Mouse (Mus musculus) lung, adult 18-20 months (tissue): Measurements from ENCODE around the gene Cbfa2t3.

Source experiments
- DNase-seq, 2 experiments: peaks; one replicate each; pipeline ENCODE4 v3.0.0; 2022; ENCODE audit warnings: mixed read lengths in 2 of 2

Gene Cbfa2t3

GRCm38 (mm10) chr8:122663670-122664069 is 35.2 kb downstream of the Cbfa2t3 start:
- DNase-seq = no peak

- DNase-seq = no peak
Measured at GRCm38 (mm10) chr8:122663106-122663505, 35.8 kb downstream of the Cbfa2t3 start.

GRCm38 (mm10) chr8:122661894-122662293 is 37.0 kb downstream of the Cbfa2t3 start:
- no peak for DNase-seq

GRCm38 (mm10) chr8:122661138-122661537 is 37.8 kb downstream of the Cbfa2t3 start:
- peak; percentile 67 to 74 for DNase-seq

- DNase-seq = peak in 1 of 2 experiments; percentile 35
Measured at GRCm38 (mm10) chr8:122660022-122660421, 38.9 kb downstream of the Cbfa2t3 start.

GRCm38 (mm10) chr8:122658807-122659160 is 40.1 kb downstream of the Cbfa2t3 start:
- DNase-seq = no peak

GRCm38 (mm10) chr8:122658149-122658806 is 40.6 kb downstream of the Cbfa2t3 start:
- no peak for DNase-seq

- DNase-seq = peak; percentile 89 to 93
Measured at GRCm38 (mm10) chr8:122656056-122656999, 42.6 kb downstream of the Cbfa2t3 start.

GRCm38 (mm10) chr8:122654768-122655167 is 44.1 kb downstream of the Cbfa2t3 start:
- peak; percentile 80 to 87 for DNase-seq

- DNase-seq = no peak
Measured at GRCm38 (mm10) chr8:122652643-122653042, 46.3 kb downstream of the Cbfa2t3 start.

- no peak for DNase-seq
Measured at GRCm38 (mm10) chr8:122651326-122651921, 47.5 kb downstream of the Cbfa2t3 start.

- DNase-seq = no peak
Measured at GRCm38 (mm10) chr8:122648192-122648970, 50.5 kb downstream of the Cbfa2t3 start.

- DNase-seq = no peak
Measured at GRCm38 (mm10) chr8:122646337-122646736, 52.6 kb downstream of the Cbfa2t3 start.

- DNase-seq = no peak
Measured at GRCm38 (mm10) chr8:122644175-122644954, 54.5 kb downstream of the Cbfa2t3 start.

GRCm38 (mm10) chr8:122642071-122642470 is 56.8 kb downstream of the Cbfa2t3 start:
- peak; percentile 82 to 84 for DNase-seq

GRCm38 (mm10) chr8:122641406-122641805 is 57.5 kb downstream of the Cbfa2t3 start:
- no peak for DNase-seq

- DNase-seq = peak in 1 of 2 experiments; percentile 24
Measured at GRCm38 (mm10) chr8:122640825-122641224, 58.1 kb downstream of the Cbfa2t3 start.

- peak; percentile 66 to 73 for DNase-seq
Measured at GRCm38 (mm10) chr8:122639521-122640248, 59.2 kb downstream of the Cbfa2t3 start.

- no peak for DNase-seq
Measured at GRCm38 (mm10) chr8:122638601-122639000, 60.3 kb downstream of the Cbfa2t3 start.

- DNase-seq = no peak
Measured at GRCm38 (mm10) chr8:122637230-122637629, 61.7 kb downstream of the Cbfa2t3 start.

- DNase-seq = no peak
Measured at GRCm38 (mm10) chr8:122636803-122637175, 62.1 kb downstream of the Cbfa2t3 start.
